Mouse (Mus musculus): ENCODE results near the gene Cdc16.

Gene Cdc16

GRCm38 (mm10) chr8:13799566-13799965, 42.1 kb downstream of the Cdc16 start:
- no peak for DNase-seq (ENCODE audit: low spot score in 2 of 2)

GRCm38 (mm10) chr8:13828598-13829172, 71.2 kb downstream of the Cdc16 start:
- no peak for DNase-seq (ENCODE audit: low spot score in 2 of 2)

All from thymus, postnatal 10 days (tissue).